Mouse (Mus musculus): ENCODE results near the gene Tbxas1.

Tbxas1 gene

GRCm38 (mm10) chr6:38851740-38852139 lies 23.5 kb upstream of the Tbxas1 start:
- DNase-seq (ENCODE audit: extremely low read depth, insufficient read length, low spot score): no peak

- no peak for DNase-seq (ENCODE audit: extremely low read depth, insufficient read length, low spot score)
Measured at GRCm38 (mm10) chr6:38853561-38853992, 21.6 kb upstream of the Tbxas1 start.

DNA sequence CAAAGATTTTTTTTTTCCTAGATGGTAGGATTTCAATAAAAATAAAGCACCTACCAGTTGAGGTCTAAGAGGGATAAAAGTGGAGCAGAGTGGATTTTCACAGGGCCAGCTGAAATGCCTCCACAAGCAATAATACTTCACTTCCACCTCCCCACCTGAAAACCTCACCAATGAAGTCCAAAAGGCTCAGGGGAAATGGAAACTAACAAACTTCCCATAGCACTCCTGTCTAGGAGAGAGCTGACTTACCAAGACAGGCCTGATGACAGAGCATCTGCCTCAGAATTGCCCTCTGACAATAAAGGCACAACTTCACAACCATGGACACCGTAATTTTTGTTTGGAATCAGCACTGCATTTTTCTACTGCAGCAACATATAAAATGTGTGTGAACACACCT lies 15.4 kb upstream of the Tbxas1 start:
- no peak for DNase-seq (ENCODE audit: extremely low read depth, insufficient read length, low spot score)

DNA sequence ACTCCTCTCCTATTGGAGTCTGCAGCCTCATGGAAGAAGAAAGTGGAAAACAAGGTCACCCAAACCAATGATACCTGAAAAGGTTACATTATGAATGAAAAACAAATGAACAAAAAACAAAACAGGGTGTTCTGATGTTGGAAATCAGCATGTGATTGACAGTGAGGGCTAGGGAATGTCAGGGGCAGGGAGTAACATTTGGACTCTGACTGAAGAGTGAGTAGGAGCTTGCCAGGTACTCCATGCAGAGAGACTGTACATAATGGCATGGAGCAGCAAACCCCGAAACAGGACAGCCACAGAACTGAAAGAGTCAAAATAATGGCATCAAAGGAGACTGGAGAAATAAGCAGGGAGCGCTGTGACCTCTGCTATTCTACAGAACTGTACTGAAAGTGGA lies 14.9 kb upstream of the Tbxas1 start:
- no peak for DNase-seq (ENCODE audit: extremely low read depth, insufficient read length, low spot score)

DNA sequence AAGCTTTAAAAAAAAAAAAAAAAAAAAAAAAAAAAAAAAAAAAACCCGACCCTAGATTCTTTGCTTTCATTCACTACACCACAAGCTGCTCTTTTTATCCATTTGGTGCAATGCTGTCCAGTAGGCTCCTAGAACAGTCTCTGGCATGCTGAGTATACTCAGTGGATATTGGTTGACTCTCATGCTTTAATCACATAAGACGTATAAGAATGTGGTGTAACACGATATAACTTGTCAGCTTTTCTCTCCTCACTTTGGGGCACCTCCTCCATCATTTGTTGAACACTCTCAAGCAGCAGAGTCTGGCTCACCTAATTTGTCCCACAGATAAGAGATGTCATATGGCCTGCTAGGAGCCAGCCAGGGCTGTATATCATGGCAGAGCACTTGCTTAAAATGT lies 11.6 kb upstream of the Tbxas1 start:
- no peak for DNase-seq (ENCODE audit: extremely low read depth, insufficient read length, low spot score)

GRCm38 (mm10) chr6:38865805-38866204 lies 9.4 kb upstream of the Tbxas1 start:
- DNase-seq (ENCODE audit: extremely low read depth, insufficient read length, low spot score): no peak

DNA sequence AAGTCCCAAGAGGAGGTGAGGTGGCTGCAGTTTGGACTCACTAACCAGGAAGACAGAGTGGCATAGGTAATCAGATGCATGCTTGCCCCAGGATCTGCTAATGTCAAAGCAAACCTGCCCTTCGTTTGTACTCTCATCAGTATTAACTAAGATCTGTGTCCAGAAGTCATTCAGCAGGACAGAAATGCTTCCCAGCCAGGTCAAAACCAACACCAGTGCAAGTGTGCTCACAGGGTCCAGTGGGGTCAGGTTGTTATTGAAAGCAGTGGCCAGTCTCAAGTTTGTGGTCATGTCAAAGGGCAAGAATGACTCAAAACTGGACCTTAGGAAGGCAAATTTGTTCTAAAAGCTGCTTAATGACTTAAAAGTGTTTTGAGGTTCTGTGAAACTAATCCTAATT lies 8.8 kb upstream of the Tbxas1 start:
- DNase-seq (ENCODE audit: extremely low read depth, insufficient read length, low spot score): no peak

- DNase-seq (ENCODE audit: extremely low read depth, insufficient read length, low spot score): no peak
Measured at GRCm38 (mm10) chr6:38866761-38867160, 8.4 kb upstream of the Tbxas1 start.

- no peak for DNase-seq (ENCODE audit: extremely low read depth, insufficient read length, low spot score)
Measured at GRCm38 (mm10) chr6:38867291-38867690, 7.9 kb upstream of the Tbxas1 start.

DNA sequence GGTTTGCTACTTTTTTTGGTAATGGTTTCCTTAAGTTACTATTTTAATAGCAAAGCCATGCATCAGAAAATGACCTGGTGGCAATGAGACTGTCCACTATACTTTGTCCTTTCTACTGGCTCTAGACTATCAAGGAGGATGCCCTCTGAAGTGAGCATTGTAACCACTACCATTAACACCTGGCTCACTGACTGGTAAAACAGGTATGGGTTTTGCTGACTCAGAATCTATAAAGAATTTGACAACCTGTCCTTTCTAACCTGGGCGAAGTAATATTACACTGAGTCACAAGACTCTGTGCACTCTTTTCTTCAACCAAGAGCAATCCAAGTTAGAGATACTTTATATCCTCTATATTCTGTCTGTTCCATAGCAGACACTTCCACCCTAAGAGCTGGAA lies 6.2 kb upstream of the Tbxas1 start:
- DNase-seq (ENCODE audit: extremely low read depth, insufficient read length, low spot score): no peak

DNA sequence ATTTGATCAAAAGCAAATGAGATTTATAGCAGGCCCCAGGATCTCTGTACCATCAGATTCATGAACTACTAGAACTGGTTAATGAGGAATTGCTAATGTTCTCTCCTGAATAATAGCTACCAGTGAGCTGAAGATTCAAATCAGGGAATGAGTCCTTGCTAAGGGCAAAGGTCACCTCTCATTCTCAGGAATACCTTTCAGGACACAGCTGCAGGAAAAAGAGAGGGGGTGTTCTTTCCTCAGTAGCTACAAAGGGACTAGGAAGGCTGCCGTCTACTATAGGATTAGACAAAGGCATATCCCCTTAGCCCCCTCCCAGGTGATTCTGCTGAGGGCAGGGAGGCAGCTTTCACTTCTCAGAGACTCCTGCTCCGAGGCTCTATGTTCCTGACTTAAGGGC lies 5.1 kb upstream of the Tbxas1 start:
- no peak for DNase-seq (ENCODE audit: extremely low read depth, insufficient read length, low spot score)

DNA sequence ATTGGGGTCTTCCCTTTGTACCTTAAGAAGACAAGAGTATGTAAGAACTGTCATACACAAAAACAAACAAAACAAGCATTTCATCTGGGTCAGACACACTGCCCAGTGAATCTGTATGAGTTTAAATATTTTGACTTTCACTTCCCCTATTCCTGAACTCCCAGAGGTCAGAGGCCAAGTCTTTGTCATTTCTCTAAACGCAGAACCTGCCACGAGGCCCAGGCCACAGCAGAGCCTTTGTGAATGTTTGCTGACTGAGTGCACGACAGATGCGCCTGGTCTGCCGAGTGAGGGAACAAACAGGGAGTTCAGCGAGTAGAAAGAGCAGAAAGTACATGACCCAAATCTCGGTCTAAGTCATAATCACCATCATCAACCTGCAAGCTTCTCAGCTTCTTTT lies 4.2 kb upstream of the Tbxas1 start:
- no peak for DNase-seq (ENCODE audit: extremely low read depth, insufficient read length, low spot score)

DNA sequence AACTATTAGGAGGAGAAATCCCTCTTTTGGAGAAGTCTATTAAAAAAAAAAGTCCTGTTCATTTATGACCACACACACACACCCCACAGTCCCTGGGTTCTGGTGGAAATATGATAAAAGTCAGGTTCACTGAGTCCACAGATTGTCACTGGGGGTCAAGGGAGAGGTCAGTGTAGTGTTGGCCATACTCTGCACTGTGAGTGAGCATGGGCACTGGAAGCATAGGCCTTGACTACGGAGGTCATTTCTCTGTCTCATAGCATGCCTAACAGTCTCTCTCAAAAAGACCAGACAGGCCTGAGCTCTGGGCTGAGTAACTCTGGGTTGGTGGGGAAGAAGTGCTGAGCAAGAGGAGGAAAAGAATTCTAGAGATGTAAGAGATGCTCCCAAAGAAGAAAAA lies 1.9 kb upstream of the Tbxas1 start:
- DNase-seq (ENCODE audit: extremely low read depth, insufficient read length, low spot score): no peak

DNA sequence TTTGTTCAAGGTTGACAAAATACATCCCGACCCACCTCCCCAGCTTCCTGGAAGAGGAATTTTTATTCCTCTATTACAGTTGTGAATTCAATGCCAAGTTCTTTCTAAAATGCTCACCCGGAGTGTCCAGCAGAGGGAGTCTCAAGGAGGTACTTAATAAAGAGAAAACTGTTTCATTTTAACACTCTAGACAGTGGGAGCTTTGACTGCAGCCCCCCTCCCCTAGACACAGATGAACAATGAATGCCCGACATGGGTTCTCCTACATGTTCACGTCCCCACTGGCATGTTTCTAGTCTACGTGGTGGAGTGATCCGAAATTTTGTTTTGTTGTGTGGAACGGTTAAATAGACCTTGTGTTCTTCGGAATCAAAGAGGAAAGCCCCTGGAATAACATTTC lies 1.2 kb upstream of the Tbxas1 start:
- DNase-seq (ENCODE audit: extremely low read depth, insufficient read length, low spot score): peak; percentile 35

DNA sequence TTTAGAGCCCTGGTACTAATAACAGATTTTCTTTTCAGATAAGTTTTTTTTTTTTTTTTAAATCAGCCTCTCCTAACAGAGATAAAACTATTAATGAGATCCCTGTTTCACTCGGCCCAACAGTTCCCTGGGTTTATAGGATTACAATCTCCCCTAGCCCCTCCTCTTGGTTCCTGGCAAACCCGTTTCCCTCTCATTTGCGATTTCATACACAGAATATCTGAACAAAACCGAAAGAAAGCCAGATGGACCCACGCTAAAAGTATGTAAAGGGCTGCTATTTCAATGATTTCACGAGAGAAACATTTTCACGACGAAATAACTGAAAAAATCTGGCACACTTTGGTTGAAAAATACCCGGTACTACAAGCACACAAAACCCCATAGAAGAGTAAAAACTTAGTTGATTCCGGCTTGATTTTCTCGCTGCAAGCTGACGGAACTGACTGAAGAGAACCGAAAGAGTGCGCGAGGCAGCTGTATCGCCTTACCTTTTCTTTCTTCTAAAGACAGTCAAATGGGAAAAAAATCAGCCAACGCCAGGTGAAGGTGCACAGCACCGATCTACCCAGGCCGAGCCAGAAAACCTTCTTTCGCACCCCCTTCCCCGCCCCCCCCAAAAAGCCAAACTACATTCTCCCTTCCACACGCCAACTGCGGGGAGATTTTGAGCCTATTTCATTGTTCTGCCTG lies 493 bp upstream of the Tbxas1 start:
- DNase-seq (ENCODE audit: extremely low read depth, insufficient read length, low spot score): peak; percentile 24

DNA sequence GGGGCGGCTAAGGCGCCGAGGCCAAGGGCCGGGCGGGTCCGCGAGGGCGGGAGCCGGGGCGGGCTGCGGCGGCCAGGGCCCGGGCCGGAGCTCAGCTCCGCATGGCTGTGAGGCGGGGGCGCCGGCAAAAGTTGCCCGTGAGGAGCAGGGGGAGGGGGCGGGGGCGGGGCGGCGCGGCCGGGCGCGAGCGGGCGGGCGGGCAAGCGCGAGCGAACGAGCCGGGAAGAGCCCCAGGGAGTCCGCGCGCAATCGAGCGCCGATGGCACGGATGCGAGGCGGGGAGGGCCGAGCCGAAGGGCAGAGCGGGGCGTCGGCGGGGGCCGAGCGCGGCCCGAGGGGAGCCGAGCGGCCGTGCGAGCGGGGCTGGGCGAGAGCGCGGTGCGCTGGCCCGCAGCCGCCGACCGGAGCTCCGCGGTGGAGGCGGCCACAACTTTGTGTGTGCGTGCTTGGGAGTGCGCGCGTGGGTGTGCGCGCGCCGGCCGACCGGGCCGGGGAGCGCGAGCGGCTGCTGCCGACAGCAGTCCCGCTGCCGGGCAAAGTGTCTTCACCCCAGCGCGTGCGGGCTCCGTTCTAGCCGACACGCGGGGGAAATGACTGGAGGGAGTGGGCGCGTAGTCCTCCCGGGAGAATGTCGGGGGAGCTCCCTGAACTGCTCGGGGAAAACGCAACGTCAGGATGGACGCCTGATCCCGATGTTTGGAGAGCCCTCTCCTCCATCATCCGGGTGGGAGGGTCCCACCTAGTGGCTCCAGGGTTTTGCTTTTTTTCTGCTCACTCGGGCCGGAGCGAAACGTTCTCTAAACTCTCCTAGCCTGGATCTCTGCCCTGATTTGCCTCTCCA lies 1.1 kb downstream of the Tbxas1 start, which contains the start of gene Hipk2:
TSS of gene Hipk2 (minus strand) at position 95 of the 841 bp plus-strand sequence.
- DNase-seq (ENCODE audit: extremely low read depth, insufficient read length, low spot score): peak; percentile 77

GRCm38 (mm10) chr6:38877674-38878073 lies 2.5 kb downstream of the Tbxas1 start:
- no peak for DNase-seq (ENCODE audit: extremely low read depth, insufficient read length, low spot score)

DNA sequence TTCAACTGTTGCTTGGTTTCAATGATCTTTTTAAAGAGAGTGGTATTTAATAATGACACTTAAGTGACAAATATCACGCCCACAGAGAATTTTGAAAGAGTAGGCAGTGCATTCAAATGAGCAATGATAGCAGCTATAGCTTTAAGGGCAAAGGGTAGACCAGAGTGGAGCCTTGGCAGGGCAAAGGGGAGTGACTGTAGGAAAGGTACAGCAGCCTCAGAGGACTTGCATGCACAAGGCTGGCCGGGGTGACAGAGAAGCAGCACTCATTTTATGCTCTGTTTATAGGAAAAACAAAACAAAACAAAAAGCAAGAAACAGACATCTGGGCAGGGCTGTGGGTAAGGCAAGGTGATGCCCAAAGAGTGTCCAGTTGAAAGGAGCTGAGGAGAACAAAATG lies 6.3 kb downstream of the Tbxas1 start:
- DNase-seq (ENCODE audit: extremely low read depth, insufficient read length, low spot score): no peak

DNA sequence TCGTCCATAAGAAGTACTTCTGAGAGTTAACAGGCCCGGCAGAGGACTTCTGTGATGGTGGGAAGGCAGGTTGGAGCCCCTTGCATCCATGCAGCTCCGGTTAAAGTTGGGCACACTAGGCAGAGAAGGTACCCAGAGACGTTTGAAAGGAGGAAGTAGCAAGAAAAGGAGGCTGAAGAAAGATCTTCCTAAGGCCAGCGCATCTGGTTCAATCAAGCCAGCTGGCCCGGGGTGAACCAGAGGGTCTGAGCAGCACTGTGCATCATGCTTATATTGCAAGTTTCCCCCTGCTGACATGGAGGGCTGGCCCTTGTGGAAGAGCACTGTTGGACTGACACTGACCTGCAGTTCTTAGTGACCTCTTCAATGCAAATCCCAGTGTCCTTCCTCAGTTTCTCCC lies 6.8 kb downstream of the Tbxas1 start:
- DNase-seq (ENCODE audit: extremely low read depth, insufficient read length, low spot score): no peak

DNA sequence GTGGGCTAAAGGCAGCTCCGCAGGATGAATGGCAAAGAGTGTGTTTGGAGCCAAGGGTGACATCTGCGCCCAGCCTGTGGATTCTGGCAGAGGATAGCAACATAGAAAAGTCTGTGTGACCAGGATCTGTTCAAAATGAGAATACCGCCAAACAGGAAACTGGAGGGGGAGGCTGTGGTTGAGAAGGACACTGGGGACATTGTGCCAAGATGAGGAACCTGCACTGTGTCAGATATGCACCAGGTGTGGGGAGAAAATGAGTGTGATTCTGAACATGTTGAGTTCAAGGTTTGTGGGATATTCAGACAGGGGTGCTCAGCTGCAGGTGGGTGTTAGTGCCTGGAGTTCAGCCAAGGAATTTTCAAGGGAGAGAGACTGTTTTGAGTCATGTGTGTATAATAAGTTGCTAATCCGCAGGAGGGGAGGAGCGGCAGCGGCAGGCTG lies 7.5 kb downstream of the Tbxas1 start:
- DNase-seq (ENCODE audit: extremely low read depth, insufficient read length, low spot score): peak; percentile 66

DNA sequence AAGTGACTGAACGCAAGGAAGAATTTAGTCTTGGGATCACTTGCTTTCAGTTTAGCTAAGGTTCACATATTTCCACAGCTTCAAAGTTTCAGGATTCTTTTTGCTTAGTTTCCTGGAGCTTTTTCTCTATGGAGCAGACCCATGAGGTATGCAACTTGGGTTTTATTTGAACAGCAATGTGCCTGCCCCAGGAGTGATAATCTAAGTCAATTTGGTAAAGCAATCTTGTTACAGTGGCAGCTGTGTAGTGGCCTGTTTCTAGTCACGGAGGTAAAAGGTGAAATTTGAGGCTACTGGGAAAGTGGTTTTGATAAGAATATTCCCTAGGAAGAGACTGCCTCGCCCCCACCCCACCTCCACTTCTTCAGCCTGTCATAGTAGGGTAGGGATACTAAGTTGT lies 9.3 kb downstream of the Tbxas1 start:
- DNase-seq (ENCODE audit: extremely low read depth, insufficient read length, low spot score): no peak

DNA sequence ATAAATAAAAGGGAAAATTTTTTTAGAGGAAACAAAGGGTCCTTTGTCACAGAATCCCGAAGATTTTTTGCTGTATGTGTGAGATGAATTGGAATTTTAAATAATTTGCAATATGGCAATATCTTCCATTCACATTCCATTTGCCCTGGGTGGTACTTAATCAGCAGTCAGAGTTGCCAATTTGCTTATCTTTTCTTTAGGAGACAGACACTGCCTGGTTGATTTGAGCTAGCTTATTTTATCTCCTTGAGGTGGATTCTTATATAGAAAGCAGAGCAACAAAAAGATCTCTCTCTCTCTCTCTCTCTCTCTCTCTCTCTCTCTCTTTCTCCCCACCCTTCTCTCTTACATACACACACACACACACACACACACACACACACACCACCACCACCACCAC lies 9.9 kb downstream of the Tbxas1 start:
- no peak for DNase-seq (ENCODE audit: extremely low read depth, insufficient read length, low spot score)

Measured in 3134 (cell line).